Mouse (Mus musculus): ENCODE results near the gene Mon2. TPM values are rescaled to one million over a fixed set of nuclear protein-coding genes. Genes with fewer than 3 reads are reported as not detected.

Gene Mon2
- polyA plus RNA-seq, 1 experiment: 55.9 TPM

- DNase-seq (ENCODE audit: low read depth): no peak
- TF ChIP-seq POLR2A (IDR thresholded peaks at IDR 0.05; ENCODE audit: borderline replicate concordance, extremely low read depth, insufficient read depth, insufficient read length, poor library complexity, severe bottlenecking) (no peak), CTCF (IDR thresholded peaks at IDR 0.05; ENCODE audit: borderline replicate concordance, extremely low read depth, insufficient read depth, insufficient read length) (no peak)
Observed at GRCm38 (mm10) chr10:123011421-123011820, 64.9 kb downstream of the Mon2 start.

GRCm38 (mm10) chr10:123005237-123006185 is 70.8 kb downstream of the Mon2 start:
- peak; percentile 37; the same call in 1 of the 2 replicates for TF ChIP-seq CTCF (IDR thresholded peaks at IDR 0.05; ENCODE audit: borderline replicate concordance, extremely low read depth, insufficient read depth, insufficient read length)
- no peak for TF ChIP-seq POLR2A (IDR thresholded peaks at IDR 0.05; ENCODE audit: borderline replicate concordance, extremely low read depth, insufficient read depth, insufficient read length, poor library complexity, severe bottlenecking)
- DNase-seq (ENCODE audit: low read depth): peak; percentile 86

GRCm38 (mm10) chr10:123004475-123005236 is 71.6 kb downstream of the Mon2 start:
- no peak for DNase-seq (ENCODE audit: low read depth)
- TF ChIP-seq CTCF (IDR thresholded peaks at IDR 0.05; ENCODE audit: borderline replicate concordance, extremely low read depth, insufficient read depth, insufficient read length): no peak
- TF ChIP-seq POLR2A (IDR thresholded peaks at IDR 0.05; ENCODE audit: borderline replicate concordance, extremely low read depth, insufficient read depth, insufficient read length, poor library complexity, severe bottlenecking): no peak

DNA sequence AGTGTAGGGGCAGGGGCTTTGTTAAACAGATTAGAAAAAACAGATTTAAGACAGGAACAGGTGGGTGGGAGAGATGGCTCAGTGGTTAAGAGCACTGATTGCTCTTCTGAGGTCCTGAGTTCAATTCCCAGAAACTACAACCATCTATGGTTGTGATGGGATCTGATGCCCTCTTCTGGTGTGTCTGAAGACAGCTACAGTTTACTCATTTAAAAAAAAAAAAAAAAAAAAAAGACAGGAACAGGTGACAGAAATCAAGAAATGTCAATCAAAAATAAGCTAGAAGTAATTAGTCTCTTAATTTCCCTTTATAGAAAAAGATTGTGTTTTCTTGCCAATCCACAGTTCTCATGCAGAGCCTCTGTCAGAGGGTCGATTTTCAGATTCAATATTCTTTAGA is 74.3 kb downstream of the Mon2 start:
- TF ChIP-seq POLR2A (IDR thresholded peaks at IDR 0.05; ENCODE audit: borderline replicate concordance, extremely low read depth, insufficient read depth, insufficient read length, poor library complexity, severe bottlenecking) (no peak), CTCF (IDR thresholded peaks at IDR 0.05; ENCODE audit: borderline replicate concordance, extremely low read depth, insufficient read depth, insufficient read length) (no peak)
- DNase-seq (ENCODE audit: low read depth): no peak

GRCm38 (mm10) chr10:123001363-123001762 is 74.9 kb downstream of the Mon2 start:
- TF ChIP-seq POLR2A (IDR thresholded peaks at IDR 0.05; ENCODE audit: borderline replicate concordance, extremely low read depth, insufficient read depth, insufficient read length, poor library complexity, severe bottlenecking): no peak
- TF ChIP-seq CTCF (IDR thresholded peaks at IDR 0.05; ENCODE audit: borderline replicate concordance, extremely low read depth, insufficient read depth, insufficient read length): no peak
- no peak for DNase-seq (ENCODE audit: low read depth)

GRCm38 (mm10) chr10:122999356-122999755 is 76.9 kb downstream of the Mon2 start:
- TF ChIP-seq CTCF (IDR thresholded peaks at IDR 0.05; ENCODE audit: borderline replicate concordance, extremely low read depth, insufficient read depth, insufficient read length) (no peak), POLR2A (IDR thresholded peaks at IDR 0.05; ENCODE audit: borderline replicate concordance, extremely low read depth, insufficient read depth, insufficient read length, poor library complexity, severe bottlenecking) (no peak)
- no peak for DNase-seq (ENCODE audit: low read depth)

DNA sequence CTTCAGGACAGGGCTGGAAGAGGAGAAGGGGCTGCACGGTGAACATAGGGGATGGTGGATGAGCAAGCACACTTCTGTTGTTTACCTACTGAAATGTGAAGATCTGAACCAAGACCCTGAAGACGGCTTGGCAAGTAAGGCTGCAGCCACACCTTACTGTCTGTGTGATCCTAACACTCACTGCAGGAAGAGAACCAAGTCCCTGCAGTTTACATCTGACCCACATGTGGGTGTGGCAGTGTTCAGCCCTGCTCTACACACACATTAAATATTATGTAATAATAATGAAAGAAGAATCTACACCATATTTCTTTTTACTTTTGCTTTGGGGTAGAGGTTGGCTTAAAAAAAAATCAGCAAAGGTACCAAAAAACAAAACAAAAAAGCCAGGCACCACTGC is 78.5 kb downstream of the Mon2 start:
- no peak for DNase-seq (ENCODE audit: low read depth)
- TF ChIP-seq POLR2A (IDR thresholded peaks at IDR 0.05; ENCODE audit: borderline replicate concordance, extremely low read depth, insufficient read depth, insufficient read length, poor library complexity, severe bottlenecking) (no peak), CTCF (IDR thresholded peaks at IDR 0.05; ENCODE audit: borderline replicate concordance, extremely low read depth, insufficient read depth, insufficient read length) (no peak)

DNA sequence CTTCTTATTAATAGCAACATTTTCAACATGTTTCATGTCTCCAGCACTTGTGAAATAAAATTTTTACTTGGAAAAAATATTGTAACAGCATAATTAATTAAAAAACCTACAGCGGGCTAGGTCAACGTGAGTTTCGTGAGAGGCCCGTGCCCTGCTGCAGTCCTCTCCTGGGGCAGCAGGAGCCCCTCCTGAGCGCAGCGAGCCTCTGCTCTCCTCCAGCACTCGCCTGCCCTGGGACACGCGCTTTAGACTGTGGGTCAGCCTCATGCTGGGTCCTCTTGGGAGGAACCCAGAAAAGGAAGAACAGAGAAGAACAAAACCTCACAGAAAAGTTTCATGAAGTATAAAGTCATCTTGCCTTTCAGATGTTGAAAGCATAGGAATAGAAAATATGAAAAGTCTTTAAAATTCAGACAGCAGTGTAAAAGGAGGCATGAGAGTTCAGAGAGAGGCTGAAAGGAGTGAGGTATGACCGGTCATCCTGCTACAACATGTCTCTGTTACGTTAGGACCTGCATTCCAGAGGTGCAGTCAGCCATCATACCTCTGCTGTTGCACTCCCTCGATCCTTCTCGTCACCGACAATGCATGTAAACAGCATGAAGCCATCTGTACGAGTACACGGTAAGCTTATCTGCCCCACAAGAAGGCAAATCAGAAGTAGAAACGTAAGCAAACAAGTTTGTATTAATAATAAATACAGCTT is 81.8 kb downstream of the Mon2 start:
- TF ChIP-seq CTCF (IDR thresholded peaks at IDR 0.05; ENCODE audit: borderline replicate concordance, extremely low read depth, insufficient read depth, insufficient read length): no peak
- no peak for TF ChIP-seq POLR2A (IDR thresholded peaks at IDR 0.05; ENCODE audit: borderline replicate concordance, extremely low read depth, insufficient read depth, insufficient read length, poor library complexity, severe bottlenecking)
- DNase-seq (ENCODE audit: low read depth): no peak

DNA sequence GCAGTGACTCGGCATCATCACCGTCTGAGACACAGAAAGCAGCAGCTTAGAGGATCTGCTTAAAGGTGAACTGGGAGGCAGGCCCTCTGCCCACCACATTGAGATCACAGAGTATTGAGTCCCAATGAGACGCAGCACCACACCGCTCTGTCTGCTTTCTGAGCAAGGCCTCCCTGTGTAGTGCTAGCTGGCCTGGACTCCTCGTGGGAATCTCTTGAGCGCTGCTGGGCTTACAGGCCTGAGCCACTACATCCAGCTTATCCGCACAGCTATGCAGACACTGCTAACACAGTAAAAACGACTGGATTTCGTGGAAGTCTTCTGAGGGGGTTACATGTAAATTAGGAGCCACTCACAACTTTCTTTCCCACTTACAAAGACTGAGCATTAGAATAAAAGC is 84.7 kb downstream of the Mon2 start:
- DNase-seq (ENCODE audit: low read depth): no peak
- TF ChIP-seq CTCF (IDR thresholded peaks at IDR 0.05; ENCODE audit: borderline replicate concordance, extremely low read depth, insufficient read depth, insufficient read length): no peak
- TF ChIP-seq POLR2A (IDR thresholded peaks at IDR 0.05; ENCODE audit: borderline replicate concordance, extremely low read depth, insufficient read depth, insufficient read length, poor library complexity, severe bottlenecking): no peak

- DNase-seq (ENCODE audit: low read depth): peak; percentile 52
- TF ChIP-seq CTCF (IDR thresholded peaks at IDR 0.05; ENCODE audit: borderline replicate concordance, extremely low read depth, insufficient read depth, insufficient read length) (no peak), POLR2A (IDR thresholded peaks at IDR 0.05; ENCODE audit: borderline replicate concordance, extremely low read depth, insufficient read depth, insufficient read length, poor library complexity, severe bottlenecking) (no peak)
Observed at GRCm38 (mm10) chr10:122991053-122991452, 85.3 kb downstream of the Mon2 start.

GRCm38 (mm10) chr10:122990606-122991005 is 85.7 kb downstream of the Mon2 start:
- TF ChIP-seq CTCF (IDR thresholded peaks at IDR 0.05; ENCODE audit: borderline replicate concordance, extremely low read depth, insufficient read depth, insufficient read length): no peak
- TF ChIP-seq POLR2A (IDR thresholded peaks at IDR 0.05; ENCODE audit: borderline replicate concordance, extremely low read depth, insufficient read depth, insufficient read length, poor library complexity, severe bottlenecking): no peak
- DNase-seq (ENCODE audit: low read depth): no peak

All from brain, embryonic 14.5 days (tissue).